Mouse (Mus musculus): ENCODE data around the gene Ptprt.

- TF ChIP-seq CTCF (IDR thresholded peaks at IDR 0.05) (no peak), POLR2A (IDR thresholded peaks at IDR 0.05; ENCODE audit: insufficient read depth, low read depth, low read length) (no peak), EP300 (IDR thresholded peaks at IDR 0.05; ENCODE audit: insufficient read depth, low read depth, low read length) (no peak)
Observed at GRCm38 (mm10) chr2:161640805-161641204, 1020.1 kb downstream of the Ptprt start.

Measured in heart, adult 2 months (tissue).